Mouse (Mus musculus) ES-Bruce4 (cell line): Measurements from ENCODE around the gene Ggt5.

Experiments
- CTCF ChIP-seq: IDR thresholded peaks from one replicate; pipeline ENCODE4 v1.8.1; 2011; ENCODE audit warnings: low read depth, low read length
- EP300 ChIP-seq: IDR thresholded peaks from 2 replicates; pipeline ENCODE4 v1.6.1; 2011; ENCODE audit warnings: low read depth, low read length; ENCODE audit not compliant: insufficient read depth
- POLR2A ChIP-seq: IDR thresholded peaks from one replicate; pipeline ENCODE4 v1.8.1; 2011; ENCODE audit warnings: low read length; ENCODE audit not compliant: insufficient read depth

DNA sequence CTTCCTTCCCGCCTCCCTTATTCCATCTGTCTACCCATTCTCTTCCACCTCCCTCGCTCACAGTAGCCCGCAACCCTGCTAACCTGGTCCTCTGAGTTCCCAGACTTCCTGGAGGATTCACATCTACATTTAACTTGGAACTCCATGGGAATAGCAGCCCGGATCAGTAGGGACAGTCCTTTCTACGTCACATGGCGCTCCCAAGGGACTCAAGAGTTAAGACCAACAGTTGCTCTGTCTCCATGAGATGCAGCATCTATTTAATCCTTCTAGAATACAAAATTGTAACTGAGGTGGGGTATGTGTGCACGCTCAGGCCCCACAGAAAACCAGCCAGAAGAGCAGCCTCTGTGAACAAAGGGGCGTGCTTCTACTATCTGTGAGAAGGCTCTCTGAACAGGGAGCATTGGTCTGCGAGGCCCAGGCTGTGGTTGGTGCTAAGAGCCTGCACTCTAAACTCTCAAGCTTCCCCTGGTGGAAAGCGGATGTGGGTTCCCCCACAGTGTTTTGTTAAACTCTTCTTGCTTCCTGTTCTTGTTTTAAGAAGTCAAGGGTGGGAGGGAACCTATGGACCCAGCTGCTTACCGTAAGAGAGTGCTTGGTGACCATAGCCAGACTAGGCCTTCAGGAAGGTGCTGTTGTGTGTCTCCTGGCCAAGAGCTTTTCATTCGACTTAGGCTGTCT, 2.2 kb downstream of the Ggt5 start:
- TF ChIP-seq CTCF, result no peak
- TF ChIP-seq POLR2A, result no peak
- no peak for TF ChIP-seq EP300
